Mouse (Mus musculus): Measurements from ENCODE around the gene Coa3.

Gene Coa3

GRCm38 (mm10) chr11:101253613-101254389, 25.1 kb downstream of the Coa3 start, which contains the start of gene Vps25:
Gene Vps25 (plus strand): TSS chr11:101253707.
- in situ Hi-C loops (cut with MboI; ENCODE audit: low sequenced_read_pairs) = loop anchor here (5.0 kb wide), 1 partner anchor 36 kb away; no protein-coding TSS in a partner anchor

GRCm38 (mm10) chr11:101252941-101253340, 26.0 kb downstream of the Coa3 start:
- in situ Hi-C loops (cut with MboI; ENCODE audit: low sequenced_read_pairs) = loop anchor here (5.0 kb wide), 1 partner anchor 36 kb away; no protein-coding TSS in a partner anchor

GRCm38 (mm10) chr11:101251031-101251430, 27.9 kb downstream of the Coa3 start:
- in situ Hi-C loops (cut with MboI; ENCODE audit: low sequenced_read_pairs) = loop anchor here (5.0 kb wide), 1 partner anchor 34 kb away; no protein-coding TSS in a partner anchor

- in situ Hi-C loops (cut with MboI; ENCODE audit: low sequenced_read_pairs) = no loop called here
Measured at GRCm38 (mm10) chr11:101248258-101248994, 30.5 kb downstream of the Coa3 start.

- in situ Hi-C loops (cut with MboI; ENCODE audit: low sequenced_read_pairs) = no loop called here
Measured at GRCm38 (mm10) chr11:101247521-101248030, 31.3 kb downstream of the Coa3 start.

GRCm38 (mm10) chr11:101246702-101247012, 32.3 kb downstream of the Coa3 start:
- in situ Hi-C loops (cut with MboI; ENCODE audit: low sequenced_read_pairs) = no loop called here

- in situ Hi-C loops (cut with MboI; ENCODE audit: low sequenced_read_pairs) = no loop called here
Measured at GRCm38 (mm10) chr11:101245855-101246701, 32.8 kb downstream of the Coa3 start, which contains the start of gene Ramp2. Gene Ramp2 (plus strand): TSS chr11:101246028.

GRCm38 (mm10) chr11:101245071-101245470, 33.8 kb downstream of the Coa3 start:
- in situ Hi-C loops (cut with MboI; ENCODE audit: low sequenced_read_pairs) = no loop called here

GRCm38 (mm10) chr11:101238071-101238647, 40.8 kb downstream of the Coa3 start:
- in situ Hi-C loops (cut with MboI; ENCODE audit: low sequenced_read_pairs) = no loop called here

GRCm38 (mm10) chr11:101236782-101237181, 42.1 kb downstream of the Coa3 start:
- in situ Hi-C loops (cut with MboI; ENCODE audit: low sequenced_read_pairs) = no loop called here

- in situ Hi-C loops (cut with MboI; ENCODE audit: low sequenced_read_pairs) = no loop called here
Measured at GRCm38 (mm10) chr11:101235429-101235828, 43.5 kb downstream of the Coa3 start.

- in situ Hi-C loops (cut with MboI; ENCODE audit: low sequenced_read_pairs) = no loop called here
Measured at GRCm38 (mm10) chr11:101234124-101234523, 44.8 kb downstream of the Coa3 start.

GRCm38 (mm10) chr11:101233240-101233639, 45.7 kb downstream of the Coa3 start:
- in situ Hi-C loops (cut with MboI; ENCODE audit: low sequenced_read_pairs) = no loop called here

- in situ Hi-C loops (cut with MboI; ENCODE audit: low sequenced_read_pairs) = no loop called here
Measured at GRCm38 (mm10) chr11:101232010-101232839, 46.7 kb downstream of the Coa3 start.

- in situ Hi-C loops (cut with MboI; ENCODE audit: low sequenced_read_pairs) = no loop called here
Measured at GRCm38 (mm10) chr11:101230991-101231871, 47.7 kb downstream of the Coa3 start.

GRCm38 (mm10) chr11:101230526-101230925, 48.4 kb downstream of the Coa3 start:
- in situ Hi-C loops (cut with MboI; ENCODE audit: low sequenced_read_pairs) = no loop called here

GRCm38 (mm10) chr11:101230061-101230511, 48.8 kb downstream of the Coa3 start:
- in situ Hi-C loops (cut with MboI; ENCODE audit: low sequenced_read_pairs) = no loop called here

GRCm38 (mm10) chr11:101229361-101229900, 49.5 kb downstream of the Coa3 start:
- in situ Hi-C loops (cut with MboI; ENCODE audit: low sequenced_read_pairs) = no loop called here
